Mouse (Mus musculus) heart, postnatal 10 days (tissue): ENCODE data around the gene Kat7. TPM values are rescaled to one million over a fixed set of nuclear protein-coding genes. Genes with fewer than 3 reads are reported as not detected.

ENCODE experiments used
- DNase-seq, 2 experiments: peaks; one replicate each; pipeline ENCODE4 v3.0.0; 2021
- intact Hi-C: fragments of 180-260 bp; cut with DNase I; formaldehyde crosslinking; loops from one replicate; pipeline ENCODE4 v1.15.1; 2025
- total RNA-seq, 2 experiments: library from RNA; stranded (reverse); gene quantifications; 2 replicates each; pipeline ENCODE4 v1.2.3; 2021

Gene Kat7
- 10 to 100 TPM; 45.1 to 51.1 TPM for total RNA-seq

- intact Hi-C loops: loop anchor here (2.0 to 5.0 kb wide), 3 partner anchors 27 to 75 kb away; partner anchors contain the start of genes Fam117a and Slc35b1
- peak; percentile 99 for DNase-seq
Observed at GRCm38 (mm10) chr11:95310007-95310647, at the start of gene Kat7. Gene Kat7 (minus strand): TSS chr11:95310246.

DNA sequence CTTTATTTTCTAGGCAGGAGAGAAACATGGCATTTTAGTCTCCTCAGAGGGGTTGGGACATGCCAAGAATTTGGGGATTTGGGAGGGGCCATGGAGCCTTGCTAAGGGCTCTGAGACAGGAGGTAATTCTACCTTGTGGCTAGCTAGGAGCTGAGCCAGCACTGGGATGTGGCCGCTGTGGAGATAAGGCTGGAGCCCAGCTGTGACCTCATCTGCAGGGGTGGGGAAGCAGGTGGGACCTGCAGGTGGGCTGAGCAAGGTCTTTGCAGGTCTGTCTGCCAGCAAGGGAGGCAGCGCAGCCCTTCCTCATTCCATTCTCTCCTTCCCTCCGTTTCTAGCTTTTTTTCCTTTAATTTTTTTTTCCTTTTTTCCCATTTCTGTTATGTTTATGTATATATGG lies 48.2 kb upstream of the Kat7 start:
- intact Hi-C loops: no loop called here
- DNase-seq: no peak

DNA sequence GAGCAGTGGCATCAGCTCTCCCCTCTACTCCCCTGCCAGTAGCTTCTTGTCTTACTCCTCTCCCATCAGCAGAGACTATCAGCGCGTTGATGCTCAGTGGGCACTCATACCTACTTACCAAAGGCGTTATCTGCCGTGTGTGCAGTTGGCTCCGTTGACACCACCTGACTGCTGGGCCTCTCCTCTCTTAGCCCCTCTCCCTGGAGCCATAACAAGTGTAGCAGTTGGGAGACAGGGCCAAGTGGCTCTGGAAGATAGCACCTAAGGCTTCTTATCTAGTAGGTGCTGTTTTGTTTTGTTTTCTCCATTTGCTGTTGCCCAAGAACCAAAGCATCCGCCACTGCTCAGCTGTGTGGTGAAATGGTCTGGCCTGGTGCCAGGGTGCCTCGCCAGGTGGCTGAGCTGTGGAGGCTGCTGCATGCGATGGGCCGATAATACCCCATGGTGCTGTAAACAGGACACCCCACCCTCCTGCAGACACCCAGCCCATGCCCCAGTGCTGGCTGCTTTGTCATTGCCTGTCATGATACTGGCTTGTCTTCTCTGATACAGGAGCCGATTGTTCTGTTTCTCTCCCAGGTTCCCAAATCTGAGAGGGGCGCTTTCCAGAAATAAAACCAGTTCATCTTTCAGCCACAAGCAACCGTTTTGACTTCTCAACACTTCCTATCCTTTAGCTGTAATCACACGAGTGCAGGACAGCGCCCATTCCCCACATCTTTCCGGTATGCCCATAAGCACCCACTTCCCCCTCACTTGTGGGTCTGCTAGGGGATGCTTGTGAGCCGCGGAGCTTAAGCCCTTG lies 46.6 kb upstream of the Kat7 start:
- intact Hi-C loops: no loop called here
- peak; percentile 62 to 67 for DNase-seq

GRCm38 (mm10) chr11:95356039-95356438 lies 46.0 kb upstream of the Kat7 start:
- intact Hi-C loops: no loop called here
- no peak for DNase-seq

DNA sequence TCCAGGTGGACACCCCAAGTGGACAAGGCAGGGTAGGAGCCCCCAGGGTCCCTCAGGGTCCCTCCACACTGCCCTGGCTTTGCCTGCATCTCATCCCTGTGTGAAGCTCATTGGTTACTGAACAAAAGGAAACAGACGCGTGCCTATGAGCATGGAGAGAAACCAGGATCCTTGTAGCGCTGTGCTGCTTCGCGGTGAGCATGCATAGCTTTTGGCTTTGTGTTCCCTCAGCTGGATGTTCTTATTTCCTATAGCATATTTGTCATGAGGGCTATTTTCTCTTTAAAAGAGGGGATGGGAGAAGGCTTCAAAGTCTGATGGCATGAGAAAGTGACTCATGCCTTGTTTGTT lies 45.6 kb upstream of the Kat7 start:
- DNase-seq: no peak
- intact Hi-C loops: no loop called here

- intact Hi-C loops: no loop called here
Observed at GRCm38 (mm10) chr11:95354945-95355660, 45.1 kb upstream of the Kat7 start.

DNA sequence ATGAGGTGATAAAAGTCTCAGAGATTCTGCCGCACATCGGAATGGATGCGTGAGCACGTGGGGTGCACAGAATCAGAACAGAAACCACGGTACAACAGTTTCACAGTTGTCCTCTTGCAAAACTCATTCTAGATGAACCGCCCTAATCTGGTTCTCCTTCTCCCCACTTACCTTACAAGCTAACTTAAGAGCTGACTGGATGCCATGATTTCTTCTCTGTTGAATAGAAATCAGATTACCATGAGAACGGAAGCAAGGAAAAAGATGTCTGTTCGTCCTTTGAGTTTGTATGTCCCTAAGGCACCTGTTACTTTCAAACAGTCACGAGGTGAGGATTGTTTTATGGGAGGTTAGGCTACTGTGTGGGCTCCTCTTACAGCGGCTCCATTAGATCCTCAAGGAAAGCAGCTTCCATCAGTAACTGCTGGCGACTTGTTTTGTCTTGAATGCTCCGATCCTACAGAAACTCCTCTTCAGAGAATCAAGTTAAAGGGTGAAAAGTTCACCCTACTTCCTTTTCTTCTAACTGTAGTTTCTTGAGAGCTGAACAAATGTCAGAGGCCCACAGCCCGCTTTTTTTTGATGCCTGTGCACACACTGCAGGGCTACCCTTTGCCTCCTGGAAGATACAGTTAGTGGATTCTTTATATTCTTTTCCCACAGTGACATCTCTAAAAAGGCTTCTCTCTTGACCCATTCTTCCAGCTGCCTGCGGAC lies 44.3 kb upstream of the Kat7 start:
- no peak for DNase-seq
- intact Hi-C loops: no loop called here

More at GRCm38 (mm10) chr11:95354945-95355660, 45.1 kb upstream of the Kat7 start:
- no peak for DNase-seq

DNA sequence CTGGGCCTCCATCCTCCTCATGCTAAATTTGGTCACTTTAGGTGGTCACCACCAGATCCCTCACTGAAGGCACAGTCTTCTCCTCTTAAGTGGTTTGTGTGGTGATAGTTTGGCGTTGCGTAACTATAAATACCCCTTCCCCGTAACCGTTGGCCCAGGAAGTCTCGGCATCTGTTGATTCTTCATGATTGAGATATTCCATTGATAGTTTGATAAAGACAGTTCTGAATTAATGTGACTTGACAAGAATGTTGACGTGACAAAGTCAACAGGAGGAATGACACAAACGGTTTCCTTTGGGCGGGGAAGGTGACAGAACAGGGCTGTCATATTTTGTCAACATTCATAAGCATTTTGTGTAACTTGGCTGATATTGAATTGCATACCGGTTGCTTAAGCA lies 43.2 kb upstream of the Kat7 start:
- DNase-seq: no peak
- intact Hi-C loops: no loop called here

DNA sequence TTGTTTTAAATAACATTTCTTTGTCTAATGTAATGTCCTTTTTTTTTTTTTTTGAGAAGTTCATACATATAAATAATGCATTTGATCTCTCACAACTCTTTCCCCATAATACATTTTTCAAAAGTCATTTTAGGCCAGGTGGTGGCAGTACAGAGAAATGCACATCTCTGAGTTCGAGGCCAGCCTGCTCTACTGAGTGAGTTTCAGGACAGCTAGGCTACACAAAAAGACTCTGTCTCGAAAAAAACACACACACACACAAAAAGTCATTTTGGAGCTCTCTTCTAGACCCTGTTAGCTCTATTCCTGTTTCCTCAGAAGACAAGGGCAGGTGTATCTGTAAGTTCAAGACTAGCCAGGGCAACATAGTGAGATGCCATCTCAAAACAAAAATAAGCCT lies 42.6 kb upstream of the Kat7 start:
- intact Hi-C loops: no loop called here
- no peak for DNase-seq

DNA sequence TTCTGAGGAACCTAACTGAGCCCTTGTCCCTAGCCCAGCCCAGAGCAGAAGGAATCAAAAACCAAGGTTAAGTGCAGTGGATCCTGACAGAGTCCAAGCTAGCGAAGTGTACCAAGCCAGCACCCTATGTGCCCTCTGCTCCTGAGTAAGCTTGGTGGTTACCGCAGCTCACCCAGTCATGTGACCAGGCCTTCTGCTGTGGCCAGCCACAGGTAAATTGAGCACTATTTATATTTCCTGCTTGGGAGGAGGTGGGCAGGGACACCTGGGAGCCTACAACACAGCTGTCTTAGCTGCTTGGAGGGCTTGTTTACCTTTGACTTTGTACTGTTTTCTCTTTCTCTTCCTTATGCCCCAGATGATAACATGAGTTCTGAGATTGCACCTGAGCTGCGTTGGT lies 40.9 kb upstream of the Kat7 start:
- intact Hi-C loops: no loop called here
- no peak for DNase-seq

- intact Hi-C loops: no loop called here
- no peak for DNase-seq
Observed at GRCm38 (mm10) chr11:95350289-95350688, 40.2 kb upstream of the Kat7 start.

DNA sequence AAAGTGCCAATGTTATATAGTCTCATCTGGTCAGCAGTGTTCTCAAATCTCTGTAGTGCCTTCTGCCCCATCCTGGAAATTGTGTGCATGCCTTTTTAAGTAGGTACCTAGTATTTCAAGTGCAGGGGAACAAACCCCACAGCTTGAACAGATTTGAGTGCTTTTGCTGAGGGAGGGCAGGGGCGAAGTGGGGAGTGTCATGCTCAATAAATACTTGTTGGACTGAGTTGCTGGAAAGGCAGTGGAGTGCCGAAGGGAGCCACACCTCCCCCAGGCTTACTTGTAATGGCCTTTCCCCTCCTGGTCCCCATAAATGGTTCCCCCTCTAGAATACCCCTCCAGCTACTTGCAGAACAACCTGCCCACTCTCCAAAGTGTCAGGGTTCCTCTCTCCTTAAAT lies 34.1 kb upstream of the Kat7 start:
- intact Hi-C loops: no loop called here
- DNase-seq: no peak

- intact Hi-C loops: no loop called here
- no peak for DNase-seq
Observed at GRCm38 (mm10) chr11:95343180-95343579, 33.1 kb upstream of the Kat7 start.

GRCm38 (mm10) chr11:95340664-95341063 lies 30.6 kb upstream of the Kat7 start:
- DNase-seq: no peak
- intact Hi-C loops: no loop called here

DNA sequence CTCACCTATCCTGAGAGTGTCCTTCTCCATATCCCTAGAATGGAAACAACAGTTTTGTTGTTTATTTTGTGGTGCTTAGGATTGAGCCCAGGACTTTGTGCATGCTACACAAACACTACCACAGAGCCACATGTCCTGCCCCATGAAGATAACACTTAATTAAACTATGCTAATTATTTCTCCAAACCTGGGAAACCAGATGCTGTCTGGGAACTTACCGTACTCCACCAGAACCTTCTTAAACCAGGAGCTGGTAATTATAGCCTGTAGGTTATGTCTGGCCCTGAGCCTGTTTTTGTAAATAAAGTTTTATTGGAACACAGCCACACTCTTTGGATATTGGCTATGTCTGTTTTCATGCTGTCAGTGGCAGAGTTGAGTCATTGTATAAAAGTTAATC lies 30.2 kb upstream of the Kat7 start:
- no peak for DNase-seq
- intact Hi-C loops: no loop called here

DNA sequence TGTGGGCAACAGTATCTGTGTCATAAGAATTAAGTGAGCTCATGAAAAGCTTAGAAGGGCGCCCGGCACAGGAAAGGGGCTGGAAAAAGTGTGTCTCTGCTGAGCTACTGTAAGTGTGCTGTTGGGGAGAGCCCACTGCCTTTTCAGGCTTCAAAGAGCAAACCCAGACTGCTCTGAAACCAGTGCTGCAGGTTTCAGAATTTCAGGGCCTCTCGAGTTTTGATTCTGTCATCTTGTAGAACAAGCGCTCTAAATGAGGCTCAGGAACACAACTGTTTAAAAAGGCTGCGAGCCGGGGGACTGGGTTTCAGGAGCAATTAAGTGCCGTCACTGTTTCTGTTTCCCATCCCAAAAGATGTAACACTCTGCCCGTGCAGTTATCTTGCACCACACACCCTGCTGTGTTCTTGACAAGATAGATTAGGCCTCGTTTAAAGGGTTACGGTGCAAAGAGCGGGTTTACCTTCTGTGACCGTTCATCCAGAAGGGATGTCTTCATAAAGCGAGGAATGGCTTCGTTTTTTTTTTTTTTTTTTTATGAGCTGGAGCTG lies 29.5 kb upstream of the Kat7 start:
- no peak for DNase-seq
- intact Hi-C loops: loop anchor here (5.0 kb wide), 1 partner anchor 43 kb away; the partner anchor contains the start of gene Slc35b1

DNA sequence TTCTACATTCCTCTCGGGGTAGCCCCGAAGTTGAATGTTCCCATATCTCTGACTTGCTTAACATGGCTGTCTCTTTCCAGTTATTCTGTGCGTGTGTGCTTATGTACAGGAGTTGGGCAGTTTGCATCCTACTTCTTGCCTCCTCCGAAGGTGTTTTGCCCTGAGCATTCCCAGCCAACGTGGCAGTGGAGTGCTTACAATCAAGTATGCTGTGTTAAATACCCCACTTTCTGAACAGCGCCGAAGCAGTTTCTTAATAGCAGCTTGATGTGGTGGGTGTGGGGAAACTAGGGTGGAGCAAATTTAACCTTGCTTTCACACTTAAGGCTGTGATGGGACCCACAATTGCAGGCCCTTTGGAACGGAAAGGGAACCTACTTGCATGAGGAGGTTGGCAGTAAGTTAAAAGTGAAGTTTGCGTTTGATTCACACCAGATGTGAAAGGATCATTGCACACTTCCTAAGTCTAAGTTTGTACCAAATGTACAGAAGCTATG lies 27.8 kb upstream of the Kat7 start:
- intact Hi-C loops: loop anchor here (2.0 to 5.0 kb wide), 3 partner anchors 27 to 44 kb away; partner anchors contain the start of genes Kat7 and Slc35b1
- DNase-seq: no peak

DNA sequence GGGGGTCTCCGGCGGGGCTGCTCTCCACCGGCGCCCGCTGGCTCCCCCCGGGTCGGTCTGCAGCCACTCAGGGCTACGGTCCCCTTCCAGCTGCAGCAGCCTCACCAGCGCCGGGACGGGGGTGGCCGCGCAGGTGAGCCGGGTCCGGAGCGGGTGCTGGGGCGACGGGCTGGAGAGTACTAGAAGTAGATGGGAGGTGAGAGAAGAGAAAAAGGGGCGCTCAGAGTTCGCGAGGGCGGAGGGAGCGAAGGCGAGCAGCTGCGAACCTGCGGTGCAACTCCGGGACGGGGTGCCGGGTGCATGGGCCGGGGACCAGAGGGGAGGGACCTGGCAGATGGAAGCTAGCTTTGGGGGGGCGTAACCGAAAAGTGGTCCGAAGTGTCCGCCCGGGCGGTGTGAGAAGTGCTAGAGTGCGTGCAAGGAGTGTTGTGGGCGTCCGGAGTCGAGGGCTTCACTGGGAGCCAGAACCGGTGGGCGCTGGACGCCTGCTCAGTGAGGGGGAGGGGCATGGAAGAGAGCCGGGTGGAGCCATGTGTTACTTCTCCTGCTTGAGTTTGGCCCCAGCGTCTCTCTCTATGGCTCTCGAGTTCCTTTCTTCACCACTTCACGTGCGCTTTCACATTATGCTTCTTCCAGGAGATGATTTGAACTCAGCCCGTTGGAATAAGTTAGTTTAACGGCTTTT lies 27.2 kb upstream of the Kat7 start:
- peak; percentile 74 to 76 for DNase-seq
- intact Hi-C loops: loop anchor here (2.0 to 5.0 kb wide), 3 partner anchors 26 to 45 kb away; partner anchors contain the start of genes Kat7 and Slc35b1

GRCm38 (mm10) chr11:95336568-95337128 lies 26.6 kb upstream of the Kat7 start, which contains the start of gene Fam117a:
Gene Fam117a (plus strand): TSS chr11:95337018.
- intact Hi-C loops: loop anchor here (2.0 to 5.0 kb wide), 3 partner anchors 26 to 46 kb away; partner anchors contain the start of genes Kat7 and Slc35b1
- peak; percentile 88 to 90 for DNase-seq
